Mouse (Mus musculus) heart, postnatal 0 days (tissue): Measurements from ENCODE around the gene Nrxn1. TPM values are rescaled to one million over a fixed set of nuclear protein-coding genes. Genes with fewer than 3 reads are reported as not detected.

Source experiments
- ATAC-seq: fragments of 200-750 bp; cut with Nextera tagmentation; 2 replicates; pipeline ENCODE4 v1.8.0; 2017; ENCODE audit warnings: low read depth, moderate number of reproducible peaks, moderate library complexity; ENCODE audit not compliant: insufficient read depth
- DNase-seq: peaks from one replicate; pipeline ENCODE4 v3.0.0-alpha.2; 2016; ENCODE audit warnings: low spot score
- H3K27ac ChIP-seq: fragments of 300-500 bp; sonication (generic); 2 replicates; pipeline ENCODE4 v1.5.1; 2014; ENCODE audit warnings: low read depth, mild to moderate bottlenecking
- H3K27me3 ChIP-seq: fragments of 300-500 bp; sonication (generic); 2 replicates; pipeline ENCODE4 v1.6.1; 2014; ENCODE audit warnings: low read length, mixed read lengths; ENCODE audit not compliant: control insufficient read depth, insufficient read depth
- H3K36me3 ChIP-seq: fragments of 300-500 bp; sonication (generic); replicated peaks from 2 replicates; pipeline ENCODE4 v1.6.1; 2014; ENCODE audit warnings: low read length, mixed read lengths; ENCODE audit not compliant: control insufficient read depth, insufficient read depth
- H3K4me1 ChIP-seq: fragments of 300-500 bp; sonication (generic); 2 replicates; pipeline ENCODE4 v1.6.1; 2014; ENCODE audit warnings: antibody characterized with exemption; ENCODE audit not compliant: control insufficient read depth, insufficient read depth
- H3K4me2 ChIP-seq: fragments of 300-500 bp; sonication (generic); 2 replicates; pipeline ENCODE4 v1.6.1; 2014; ENCODE audit warnings: low read depth, mild to moderate bottlenecking, low read length, moderate library complexity
- H3K4me3 ChIP-seq: fragments of 300-500 bp; sonication (generic); 2 replicates; pipeline ENCODE4 v1.5.1; 2014; ENCODE audit warnings: low read depth, low read length
- H3K9ac ChIP-seq: fragments of 300-500 bp; sonication (generic); replicated peaks from 2 replicates; pipeline ENCODE4 v1.6.1; 2014; ENCODE audit warnings: low read depth, low read length, mixed read lengths
- H3K9me3 ChIP-seq: fragments of 300-500 bp; sonication (generic); replicated peaks from 2 replicates; pipeline ENCODE4 v1.6.1; 2016; ENCODE audit warnings: low read length; ENCODE audit not compliant: control insufficient read depth
- CTCF ChIP-seq: IDR thresholded peaks from 2 replicates; pipeline ENCODE4 v1.5.1; 2016; ENCODE audit warnings: antibody characterized with exemption, control low read depth, low read depth
- EP300 ChIP-seq: IDR thresholded peaks from 2 replicates; pipeline ENCODE4 v1.6.1; 2016; ENCODE audit warnings: antibody characterized with exemption, low read depth
- WGBS: fragments of 180-500 bp; shearing (Covaris S2); extraction: QIAGEN DNeasy Blood & Tissue Kit; methylation state at CpG from one replicate; pipeline ENCODE4 v1.1.7; 2014; 5-methylcytosine and 5-hydroxymethylcytosine counted together
- polyA plus RNA-seq: library from polyadenylated mRNA; unstranded; fragments of >200 nt; fragmentation: Nextera tagmentation; extraction: Ambion mirVana; gene quantifications from 2 replicates; pipeline ENCODE4 v1.2.1, GENCODE M21; 2015
- total RNA-seq: library from RNA; depleted of rRNA; stranded (reverse); fragments of >200 nt; gene quantifications from 2 replicates; pipeline ENCODE4 v1.2.3, GENCODE M21; 2014; ENCODE audit warnings: low replicate concordance

The Nrxn1 gene
- total and polyA plus RNA-seq, 2 experiments from 2014 or later, result 1.1 to 4.1 TPM

GRCm38 (mm10) chr17:90727124-90727523, 365.7 kb downstream of the Nrxn1 start:
- ATAC-seq (no peak), DNase-seq (no peak)
- no peaks in the 10 kb centered on the region for H3K27me3 ChIP-seq
- H3K9ac ChIP-seq, result no peak overlapping the region
- H3K9me3 ChIP-seq, result no peaks in the 10 kb centered on the region
- no peak overlapping the region for H3K4me3 ChIP-seq
- 48% methylated on average over 3 of the region's 3 CpGs for WGBS
- no peak overlapping the region for H3K27ac ChIP-seq
- H3K4me1 ChIP-seq, result no peaks in the 10 kb centered on the region
- no peak overlapping the region for H3K4me2 ChIP-seq
- no peak for TF ChIP-seq EP300
- no peak for TF ChIP-seq CTCF
- H3K36me3 ChIP-seq, result no peaks in the 10 kb centered on the region

GRCm38 (mm10) chr17:90704773-90705172, 388.1 kb downstream of the Nrxn1 start:
- TF ChIP-seq CTCF, result no peak
- no peak for TF ChIP-seq EP300
- no peak overlapping the region for H3K4me3 ChIP-seq
- no peak overlapping the region for H3K27ac ChIP-seq
- no peaks in the 10 kb centered on the region for H3K36me3 ChIP-seq
- ATAC-seq (no peak), DNase-seq (no peak)
- no peak overlapping the region for H3K4me2 ChIP-seq
- H3K27me3 ChIP-seq, result no peaks in the 10 kb centered on the region
- H3K4me1 ChIP-seq, result no peaks in the 10 kb centered on the region
- no peaks in the 10 kb centered on the region for H3K9me3 ChIP-seq
- 70% methylated on average over 4 of the region's 4 CpGs for WGBS
- no peak overlapping the region for H3K9ac ChIP-seq

DNA sequence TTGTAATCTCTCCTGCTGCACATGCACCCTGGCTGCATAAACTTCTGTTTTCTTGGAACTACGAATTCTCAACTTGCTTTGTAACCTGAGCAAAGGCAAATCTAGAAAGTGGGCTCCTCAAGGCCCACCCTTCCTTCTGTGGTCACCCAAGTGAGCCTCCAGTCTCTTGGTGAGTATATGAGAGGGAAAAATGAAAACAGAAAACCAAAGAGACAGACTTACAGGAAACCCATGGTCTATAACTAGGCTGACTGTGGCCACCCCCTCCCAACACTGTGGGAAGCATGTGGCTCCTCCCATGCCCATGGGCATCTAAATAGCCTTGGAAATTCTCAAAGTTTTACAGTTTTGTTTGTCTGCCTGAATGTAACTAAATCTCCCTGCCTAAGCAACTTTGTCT, 390.2 kb downstream of the Nrxn1 start:
- no peak overlapping the region for H3K27ac ChIP-seq
- DNase-seq (no peak), ATAC-seq (no peak)
- no peak overlapping the region for H3K4me2 ChIP-seq
- H3K27me3 ChIP-seq, result no peaks in the 10 kb centered on the region
- H3K9me3 ChIP-seq, result no peaks in the 10 kb centered on the region
- WGBS, result 74% methylated on average over 1 of the region's 1 CpGs
- no peak overlapping the region for H3K4me3 ChIP-seq
- no peaks in the 10 kb centered on the region for H3K36me3 ChIP-seq
- TF ChIP-seq CTCF, result no peak
- no peak for TF ChIP-seq EP300
- no peak overlapping the region for H3K9ac ChIP-seq
- no peaks in the 10 kb centered on the region for H3K4me1 ChIP-seq

- WGBS, result 25% methylated on average over 6 of the region's 6 CpGs
- TF ChIP-seq EP300, result no peak
- TF ChIP-seq CTCF, result no peak
- Histone ChIP-seq H3K9me3 (no peaks in the 10 kb centered on the region), H3K27me3 (no peaks in the 10 kb centered on the region), H3K36me3 (no peaks in the 10 kb centered on the region), H3K4me1 (no peaks in the 10 kb centered on the region), H3K9ac (no peak overlapping the region), H3K27ac (no peak overlapping the region), H3K4me2 (no peak overlapping the region), H3K4me3 (no peak overlapping the region)
- DNase-seq (no peak), ATAC-seq (no peak)
Measured at GRCm38 (mm10) chr17:90696071-90696800, 396.6 kb downstream of the Nrxn1 start.

GRCm38 (mm10) chr17:90695086-90695584, 397.7 kb downstream of the Nrxn1 start:
- TF ChIP-seq CTCF, result no peak
- TF ChIP-seq EP300, result no peak
- ATAC-seq, result no peak
- Histone ChIP-seq H3K36me3 (no peaks in the 10 kb centered on the region), H3K27ac (no peak overlapping the region), H3K9ac (no peak overlapping the region), H3K4me1 (no peaks in the 10 kb centered on the region), H3K27me3 (no peaks in the 10 kb centered on the region), H3K4me3 (no peak overlapping the region), H3K4me2 (no peak overlapping the region), H3K9me3 (no peaks in the 10 kb centered on the region)
- DNase-seq, result no peak
- 62% methylated on average over 5 of the region's 5 CpGs for WGBS

DNA sequence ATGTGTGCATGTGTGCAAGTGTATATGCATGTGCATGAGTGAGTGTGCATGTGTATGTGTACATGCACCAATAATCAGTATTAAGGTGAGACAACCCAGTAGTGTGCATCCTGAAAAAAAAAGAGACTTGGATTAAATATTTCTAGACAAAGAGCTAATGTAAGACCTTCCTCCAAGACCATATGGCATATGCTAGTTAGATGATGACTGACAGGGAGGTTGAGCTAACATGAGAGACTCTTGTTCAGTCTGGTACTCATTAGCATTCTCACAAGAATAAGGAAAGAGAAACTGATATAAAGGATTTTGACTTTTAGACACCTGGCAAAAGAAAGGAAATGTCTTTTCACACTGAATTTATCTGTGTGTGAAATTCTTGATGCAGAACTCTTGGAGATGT, 408.7 kb downstream of the Nrxn1 start:
- no peak for TF ChIP-seq CTCF
- no peak for TF ChIP-seq EP300
- H3K9ac ChIP-seq, result no peak overlapping the region
- H3K27me3 ChIP-seq, result no peaks in the 10 kb centered on the region
- H3K4me2 ChIP-seq, result no peak overlapping the region
- no peak overlapping the region for H3K27ac ChIP-seq
- H3K36me3 ChIP-seq, result no peaks in the 10 kb centered on the region
- H3K9me3 ChIP-seq, result no peaks in the 10 kb centered on the region
- H3K4me1 ChIP-seq, result no peaks in the 10 kb centered on the region
- DNase-seq, result no peak
- ATAC-seq, result no peak
- no peak overlapping the region for H3K4me3 ChIP-seq
